In genomic region chr7:80426363-80426762, GRCm38 (mm10) we compare ENCODE assay signal across 11 mouse cellular contexts. TPM values are rescaled to one million over a fixed set of nuclear protein-coding genes. Genes with fewer than 3 reads are reported as not detected.
A peak's percentile ranks its signal among the peaks of the same experiment; 100 is the strongest.
DNase-seq lines count a peak whose midpoint lies in the region; ATAC-seq lines count a peak whose summit lies in the region.
"Had no signal": no experiment of that assay in that cellular context is flagged by ENCODE, and none has a peak within 500 bp of the region (broad histone marks: within the 10 kb centered on the region; RNA-seq: fewer than 3 reads in every experiment).

No protein-coding gene starts in this region.

- peaks cover 4% of the 10 kb centered on the region; the same call in 1 of the 2 replicates for H3K4me1 ChIP-seq in heart, embryonic 11.5 days (ENCODE audit: control insufficient read depth, insufficient read depth, low read length)
- H3K4me1 ChIP-seq: midbrain, embryonic 12.5 days had no signal

- ATAC-seq in heart, embryonic 11.5 days (replicated peaks; ENCODE audit: insufficient number of reproducible peaks, low FRiP score, low TSS enrichment) = no peak
- ATAC-seq in granulocyte monocyte progenitor cell, adult 5-6 weeks (replicated peaks; ENCODE audit: poor library complexity, severe bottlenecking) = peak; percentile 88
- peak; percentile 95 for ATAC-seq in monocyte, adult 5-6 weeks (replicated peaks; ENCODE audit: insufficient number of reproducible peaks, low FRiP score, low TSS enrichment, poor library complexity, severe bottlenecking)

- H3K4me3 ChIP-seq in heart, embryonic 11.5 days (ENCODE audit: low read depth, low read length) = no peak overlapping the region
- H3K4me3 ChIP-seq: embryonic facial prominence, embryonic 15.5 days; midbrain, embryonic 12.5 days had no signal

- H3K9ac ChIP-seq in heart, embryonic 11.5 days (ENCODE audit: low read depth, low read length) = no peak overlapping the region
- H3K9ac ChIP-seq: embryonic facial prominence, embryonic 15.5 days; midbrain, embryonic 12.5 days had no signal

- WGBS in heart, embryonic 11.5 days (ENCODE audit: insufficient replicate concordance) = 65% methylated on average over 7 of the region's 7 CpGs

- no peaks in the 10 kb centered on the region for H3K9me3 ChIP-seq in heart, embryonic 11.5 days (replicated peaks; ENCODE audit: control insufficient read depth, low read length)
- H3K9me3 ChIP-seq: embryonic facial prominence, embryonic 15.5 days; midbrain, embryonic 12.5 days had no signal

- no peak overlapping the region for H3K4me2 ChIP-seq in heart, embryonic 11.5 days
- H3K4me2 ChIP-seq: embryonic facial prominence, embryonic 15.5 days; midbrain, embryonic 12.5 days had no signal

- no peak overlapping the region for H3K27ac ChIP-seq in heart, embryonic 11.5 days (ENCODE audit: low read depth, low read length)
- H3K27ac ChIP-seq: embryonic facial prominence, embryonic 15.5 days; midbrain, embryonic 12.5 days had no signal

- peak; percentile 97 for DNase-seq in heart, adult 11 months
- DNase-seq in lung, adult 18-20 months = peak; percentile 68 to 69
- DNase-seq in lung, postnatal 14 days = no peak
- no peak for DNase-seq in layer of hippocampus, postnatal 10 days (ENCODE audit: low spot score in 2 of 2)
- DNase-seq in cerebellum, postnatal 10 days = no peak
- DNase-seq: cerebellum, adult 2 months had no signal

- H3K27me3 ChIP-seq in heart, embryonic 11.5 days (ENCODE audit: control insufficient read depth, insufficient read depth, low read length) = no peaks in the 10 kb centered on the region
- H3K27me3 ChIP-seq: embryonic facial prominence, embryonic 15.5 days; midbrain, embryonic 12.5 days had no signal

- H3K36me3 ChIP-seq in heart, embryonic 11.5 days (ENCODE audit: control insufficient read depth, insufficient read depth, low read length) = no peaks in the 10 kb centered on the region
- H3K36me3 ChIP-seq: embryonic facial prominence, embryonic 15.5 days; midbrain, embryonic 12.5 days had no signal

RNA-seq across cellular contexts. Expression of gene Furin, which starts 21.1 kb away (rescaled TPM):
- 16.0 and 23.5 TPM in 2 replicates for polyA plus RNA-seq in heart, embryonic 11.5 days (2014; fragmentation: Nextera tagmentation; extraction: Ambion mirVana)
- 25.5 and 25.6 TPM in 2 replicates for total RNA-seq in granulocyte monocyte progenitor cell, adult 5-6 weeks (2014; fragmentation: Nextera tagmentation)
- total RNA-seq in granulocyte monocyte progenitor cell, adult 5-6 weeks (2017) = 5.0 and 10.1 TPM in 2 replicates
- total RNA-seq in monocyte, adult 5-6 weeks (2017) = 31.1 to 46.2 TPM (median 34.3 TPM) in 3 replicates
- 10 to 100 TPM; 53.6 to 56.6 TPM for total RNA-seq in layer of hippocampus, postnatal 10 days (2021)

RNA-seq across cellular contexts. Expression of gene Fes, which starts 38.6 kb away (rescaled TPM):
- polyA plus RNA-seq in heart, embryonic 11.5 days (2014; fragmentation: Nextera tagmentation; extraction: Ambion mirVana) = 4.7 and 7.1 TPM in 2 replicates
- 141 and 238 TPM in 2 replicates for total RNA-seq in granulocyte monocyte progenitor cell, adult 5-6 weeks (2014; fragmentation: Nextera tagmentation)
- total RNA-seq in granulocyte monocyte progenitor cell, adult 5-6 weeks (2017) = 155 and 176 TPM in 2 replicates
- total RNA-seq in monocyte, adult 5-6 weeks (2017) = 117 to 175 TPM (median 150 TPM) in 3 replicates
- 10 to 100 TPM in 1 of 2 experiments, 1 to 10 TPM in 1; 5.2 to 10.6 TPM for total RNA-seq in layer of hippocampus, postnatal 10 days (2021)

RNA-seq across cellular contexts. Expression of gene Man2a2, which starts 55.2 kb away (rescaled TPM):
- polyA plus RNA-seq in heart, embryonic 11.5 days (2014; fragmentation: Nextera tagmentation; extraction: Ambion mirVana) = 12.3 and 12.7 TPM in 2 replicates
- total RNA-seq in granulocyte monocyte progenitor cell, adult 5-6 weeks (2014; fragmentation: Nextera tagmentation) = 60.4 and 74.6 TPM in 2 replicates
- 32.7 and 36.7 TPM in 2 replicates for total RNA-seq in granulocyte monocyte progenitor cell, adult 5-6 weeks (2017)
- 12.8 to 20.6 TPM (median 18.0 TPM) in 3 replicates for total RNA-seq in monocyte, adult 5-6 weeks (2017)
- total RNA-seq in layer of hippocampus, postnatal 10 days (2021) = 100 to 1,000 TPM; 106 to 115 TPM

Comparison
In these comparisons a context has a peak if more than half of its experiments do, and no peak if none do; other contexts are left out.
1. DNase-seq: peak in heart, adult 11 months (single experiment) and lung, adult 18-20 months (2 of 2); none in lung, postnatal 14 days (single experiment), layer of hippocampus, postnatal 10 days (0 of 2) and cerebellum, postnatal 10 days (0 of 2).
2. RNA of gene Fes, which starts 38.6 kb away (total RNA-seq): 141 to 238 TPM in granulocyte monocyte progenitor cell, adult 5-6 weeks and 117 to 175 TPM in monocyte, adult 5-6 weeks; 5.2 to 10.6 TPM in layer of hippocampus, postnatal 10 days; every median in the first group is over 10 times any median in the second.